Mouse (Mus musculus): Measurements from ENCODE around the gene Atp6v1e2. TPM values are rescaled to one million over a fixed set of nuclear protein-coding genes. Genes with fewer than 3 reads are reported as not detected.

Atp6v1e2 gene
- not detected for polyA plus RNA-seq (2017; shearing (Covaris generic))

DNA sequence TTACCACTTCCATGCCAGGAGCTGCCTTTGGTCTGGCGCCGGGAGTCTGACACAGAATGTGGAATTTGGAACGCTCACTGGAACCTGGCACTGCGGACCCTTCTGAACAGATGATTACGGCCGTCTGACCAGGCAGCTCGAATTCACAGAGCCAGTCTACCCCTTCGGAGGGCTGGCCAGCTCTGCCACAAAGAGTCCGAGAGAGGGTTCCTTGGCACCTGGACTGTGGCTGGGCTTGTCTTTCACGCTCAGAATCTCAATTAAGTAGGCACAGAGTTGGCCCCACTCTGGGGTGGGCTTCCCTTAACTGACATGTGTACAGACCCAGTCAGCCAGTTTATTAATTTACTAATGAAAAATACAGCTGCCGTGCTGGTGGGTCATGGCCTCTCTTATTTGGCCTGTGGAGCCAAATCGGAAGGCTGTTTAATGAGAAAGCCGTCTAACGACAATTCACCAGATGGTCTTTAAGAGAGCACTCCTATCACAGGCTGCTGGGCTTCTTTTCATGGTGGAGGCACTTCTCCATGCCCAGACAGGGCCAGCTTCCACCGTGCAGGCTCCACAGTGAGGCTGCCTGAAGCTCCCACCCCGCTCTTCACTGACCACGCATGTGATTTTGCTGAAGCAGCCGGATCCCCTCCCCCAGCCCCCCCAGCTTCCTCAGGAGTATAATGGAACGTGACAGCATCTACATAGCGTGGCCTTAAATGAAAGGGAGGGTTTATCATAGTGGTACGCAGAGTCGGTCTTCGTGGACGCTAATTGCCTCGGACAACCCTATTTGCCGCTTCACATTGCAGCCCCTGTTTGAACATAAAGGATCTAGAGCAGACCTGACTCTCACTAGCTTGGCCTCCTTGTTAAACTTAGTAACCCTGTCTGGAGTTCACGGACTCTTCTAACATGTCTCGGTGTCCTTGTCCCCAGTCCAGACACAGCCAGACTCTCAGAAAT, at the start of gene Atp6v1e2:
TSS of gene Atp6v1e2 (minus strand) at position 58 of the 957 bp plus-strand sequence.

GRCm38 (mm10) chr17:86962894-86963585, 15.3 kb upstream of the Atp6v1e2 start, which contains the start of gene Rhoq:
Rhoq (plus strand) TSS chr17:86963082.

GRCm38 (mm10) chr17:86917048-86917447, 30.6 kb downstream of the Atp6v1e2 start, which contains the start of gene Tmem247:
Tmem247 (plus strand) TSS chr17:86917348.

Other genes starting within 250 kb of the Atp6v1e2 start
- 11.3 TPM for gene Epas1, start 194.2 kb downstream of the Atp6v1e2 start, polyA plus RNA-seq (2017; shearing (Covaris generic))
- not detected for gene Tmem247, start 30.5 kb downstream of the Atp6v1e2 start, polyA plus RNA-seq (2017; shearing (Covaris generic))
- gene Rhoq, start 15.2 kb upstream of the Atp6v1e2 start, polyA plus RNA-seq (2017; shearing (Covaris generic)), result 20.1 TPM
- gene Pigf, start 77.5 kb upstream of the Atp6v1e2 start, polyA plus RNA-seq (2017; shearing (Covaris generic)), result 22.5 TPM
- 192 TPM for gene Cript, start 77.7 kb upstream of the Atp6v1e2 start, polyA plus RNA-seq (2017; shearing (Covaris generic))
- gene Socs5, start 159.8 kb upstream of the Atp6v1e2 start, polyA plus RNA-seq (2017; shearing (Covaris generic)), result 18.4 TPM